Mouse (Mus musculus) brain, adult 10 weeks (tissue): ENCODE data around the gene Ssc4d. TPM values are rescaled to one million over a fixed set of nuclear protein-coding genes. Genes with fewer than 3 reads are reported as not detected.

Experiments used
- polyA plus RNA-seq: library from polyadenylated mRNA; stranded (reverse); fragments of 350-450 nt; fragmentation: Illumina TruSeq; extraction: RNeasy Lipid Tissue Mini Kit (QIAGEN cat#74804); gene quantifications from one replicate; pipeline ENCODE4 v1.2.3, GENCODE M21; 2015; ENCODE audit warnings: low read depth, low replicate concordance

Gene Ssc4d
- polyA plus RNA-seq: 1.6 TPM

DNA sequence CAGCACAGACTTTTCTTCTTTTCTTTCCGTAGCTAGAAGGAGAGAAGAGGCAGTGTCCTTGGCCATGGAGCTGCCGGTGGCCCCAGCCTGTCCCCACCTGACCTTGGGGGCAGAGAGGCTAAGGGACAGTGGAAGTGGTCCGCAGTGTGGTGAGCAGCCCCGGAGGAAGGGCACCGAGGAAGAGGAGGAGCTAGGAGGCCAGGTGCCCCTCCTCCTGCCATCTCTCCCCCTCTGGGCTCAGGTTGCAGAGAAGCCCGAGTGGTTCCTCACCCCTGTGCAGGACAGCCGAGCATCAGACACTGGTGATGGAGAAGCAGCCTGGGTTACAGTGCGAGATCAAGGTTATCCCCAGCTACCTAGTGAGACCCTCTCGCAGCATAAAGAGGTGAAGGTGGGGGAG lies at the start of gene Ssc4d:
TSS of gene Ssc4d (minus strand) at position 167 of the 400 bp plus-strand sequence.

GRCm38 (mm10) chr5:135994725-135995687 lies 20.7 kb upstream of the Ssc4d start, which contains the start of gene Dtx2:
TSS of gene Dtx2 (plus strand) at chr5:135994800.

DNA sequence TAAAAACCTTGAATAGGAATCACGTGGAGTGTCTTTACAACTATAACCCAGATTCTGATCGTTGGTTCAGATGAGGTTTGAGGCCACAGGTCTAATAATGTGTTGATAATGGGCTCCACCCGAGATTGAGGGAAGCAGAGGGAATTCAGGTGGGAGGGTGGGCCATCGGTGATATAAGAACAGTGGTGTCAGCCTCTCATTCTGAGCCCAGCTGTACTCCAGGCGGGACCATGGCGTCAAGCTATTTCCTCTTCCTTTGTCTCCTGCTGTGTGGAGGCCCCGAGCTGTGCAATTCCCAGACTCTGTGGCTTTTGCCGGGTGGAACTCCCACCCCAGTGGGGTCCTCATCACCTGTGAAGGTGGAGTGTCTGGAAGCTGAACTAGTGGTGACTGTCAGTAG lies 5.6 kb upstream of the Ssc4d start, which contains the start of gene Zp3:
TSS of gene Zp3 (plus strand) at position 196 of the 400 bp plus-strand sequence.

GRCm38 (mm10) chr5:135934481-135935175 lies 39.7 kb downstream of the Ssc4d start, which contains the start of gene Ywhag:
TSS of gene Ywhag (minus strand) at chr5:135934616.

Other genes with a start within 250 kb of the Ssc4d start
- gene Tmem120a, start 230.1 kb downstream of the Ssc4d start, polyA plus RNA-seq: 25.0 TPM
- gene Styxl1, start 196.1 kb downstream of the Ssc4d start, polyA plus RNA-seq: 0.51 TPM
- 526 TPM for gene Mdh2, start 196.1 kb downstream of the Ssc4d start, polyA plus RNA-seq
- 41.7 TPM for gene Srrm3, start 167.6 kb downstream of the Ssc4d start, polyA plus RNA-seq
- 19.2 TPM for gene Hspb1, start 86.6 kb downstream of the Ssc4d start, polyA plus RNA-seq
- 750 TPM for gene Ywhag, start 39.9 kb downstream of the Ssc4d start, polyA plus RNA-seq
- not detected for gene Zp3, start 5.6 kb upstream of the Ssc4d start, polyA plus RNA-seq
- gene Dtx2, start 20.3 kb upstream of the Ssc4d start, polyA plus RNA-seq: 6.4 TPM
- gene Upk3b, start 64.0 kb upstream of the Ssc4d start, polyA plus RNA-seq: not detected
- not detected for gene Upk3bl, start 80.0 kb upstream of the Ssc4d start, polyA plus RNA-seq
- 6.5 TPM for gene Rasa4, start 109.4 kb upstream of the Ssc4d start, polyA plus RNA-seq
- 116 TPM for gene Polr2j, start 142.1 kb upstream of the Ssc4d start, polyA plus RNA-seq
- 12.1 TPM for gene Lrwd1, start 161.5 kb upstream of the Ssc4d start, polyA plus RNA-seq
- 9.0 TPM for gene Alkbh4, start 161.6 kb upstream of the Ssc4d start, polyA plus RNA-seq
- 45.8 TPM for gene Orai2, start 196.2 kb upstream of the Ssc4d start, polyA plus RNA-seq
- gene Prkrip1, start 224.4 kb upstream of the Ssc4d start, polyA plus RNA-seq: 44.8 TPM